Mouse (Mus musculus): ENCODE measurements around the gene Stpg3. TPM values are rescaled to one million over a fixed set of nuclear protein-coding genes. Genes with fewer than 3 reads are reported as not detected.

Gene Stpg3
- total and polyA plus RNA-seq, 2 experiments from 2014 or later = not detected

- Histone ChIP-seq H3K9me3 (ENCODE audit: low read length) (no peaks in the 10 kb centered on the region), H3K4me2 (ENCODE audit: low read depth, low read length) (no peak overlapping the region), H3K9ac (replicated peaks; ENCODE audit: low read length) (no peak overlapping the region), H3K27ac (peak overlapping the region; percentile 81; the same call in 1 of the 2 replicates), H3K4me1 (ENCODE audit: insufficient read depth, low read length) (peaks cover 16% of the 10 kb centered on the region), H3K27me3 (ENCODE audit: insufficient read depth, low read length) (no peaks in the 10 kb centered on the region), H3K4me3 (ENCODE audit: low read length) (no peak overlapping the region), H3K36me3 (ENCODE audit: insufficient read depth, low read length) (no peaks in the 10 kb centered on the region)
- DNase-seq (ENCODE audit: low spot score) (no peak), ATAC-seq (no peak)
- no peak for TF ChIP-seq CTCF (IDR thresholded peaks at IDR 0.05; ENCODE audit: low read depth)
- 71% methylated on average over 6 of the region's 6 CpGs for WGBS
These were observed 37.9 kb downstream of the Stpg3 start for GRCm38 (mm10) chr2:25176573-25176972.

GRCm38 (mm10) chr2:25175690-25176078, 38.8 kb downstream of the Stpg3 start:
- Histone ChIP-seq H3K9ac (replicated peaks; ENCODE audit: low read length) (no peak overlapping the region), H3K27ac (no peak overlapping the region), H3K9me3 (ENCODE audit: low read length) (no peaks in the 10 kb centered on the region), H3K4me3 (ENCODE audit: low read length) (no peak overlapping the region), H3K27me3 (ENCODE audit: insufficient read depth, low read length) (no peaks in the 10 kb centered on the region), H3K4me2 (ENCODE audit: low read depth, low read length) (no peak overlapping the region), H3K36me3 (ENCODE audit: insufficient read depth, low read length) (no peaks in the 10 kb centered on the region), H3K4me1 (ENCODE audit: insufficient read depth, low read length) (peaks cover 16% of the 10 kb centered on the region)
- 86% methylated on average over 4 of the region's 4 CpGs for WGBS
- no peak for ATAC-seq
- TF ChIP-seq CTCF (IDR thresholded peaks at IDR 0.05; ENCODE audit: low read depth) = no peak
- DNase-seq (ENCODE audit: low spot score) = no peak

DNA sequence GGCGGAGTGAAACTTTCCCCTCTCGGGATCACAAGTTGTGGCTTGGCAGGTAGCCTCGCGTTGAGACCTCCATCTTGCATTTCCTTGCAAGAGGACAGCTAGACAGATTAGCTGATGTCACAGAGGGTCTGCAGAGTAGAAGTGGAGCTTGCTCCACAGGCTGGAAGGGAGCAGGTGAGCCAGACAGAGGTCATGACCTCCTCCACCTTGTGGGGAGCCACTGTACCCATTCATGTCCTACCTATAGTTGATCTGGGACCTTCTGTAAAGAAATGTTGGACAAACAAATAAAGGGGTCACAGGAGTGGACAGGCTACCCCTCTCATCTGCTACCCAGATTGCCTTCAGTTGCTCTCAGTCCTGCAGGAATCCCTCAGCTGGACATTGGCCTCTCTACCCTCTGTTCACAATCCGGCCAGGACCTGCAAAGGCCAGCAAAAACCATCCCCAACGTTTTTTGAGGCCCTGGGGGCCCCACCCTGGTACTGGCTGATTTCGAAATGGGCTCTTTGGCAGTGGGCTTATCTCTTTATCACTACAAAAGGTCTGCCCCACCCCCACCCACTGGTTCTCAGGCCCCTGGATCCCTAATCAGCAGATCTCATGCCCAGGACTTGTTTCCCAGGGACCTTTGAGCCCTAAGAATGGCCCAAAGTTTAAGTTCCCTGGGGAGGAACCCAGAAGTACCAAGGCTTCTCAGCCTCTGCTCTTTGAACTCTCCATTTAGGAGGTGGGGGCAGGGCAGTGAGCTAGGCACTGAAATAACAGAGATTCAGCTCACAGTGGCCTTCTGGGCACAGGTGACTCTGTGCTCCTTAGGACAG, 39.4 kb downstream of the Stpg3 start:
- ATAC-seq = no peak
- 66% methylated on average over 7 of the region's 7 CpGs for WGBS
- no peak for DNase-seq (ENCODE audit: low spot score)
- no peaks in the 10 kb centered on the region for H3K9me3 ChIP-seq (ENCODE audit: low read length)
- no peak overlapping the region for H3K27ac ChIP-seq
- no peaks in the 10 kb centered on the region for H3K36me3 ChIP-seq (ENCODE audit: insufficient read depth, low read length)
- H3K27me3 ChIP-seq (ENCODE audit: insufficient read depth, low read length) = no peaks in the 10 kb centered on the region
- no peak overlapping the region for H3K4me2 ChIP-seq (ENCODE audit: low read depth, low read length)
- no peak overlapping the region for H3K9ac ChIP-seq (replicated peaks; ENCODE audit: low read length)
- peaks cover 16% of the 10 kb centered on the region for H3K4me1 ChIP-seq (ENCODE audit: insufficient read depth, low read length)
- H3K4me3 ChIP-seq (ENCODE audit: low read length) = no peak overlapping the region
- TF ChIP-seq CTCF (IDR thresholded peaks at IDR 0.05; ENCODE audit: low read depth) = no peak

GRCm38 (mm10) chr2:25173821-25174220, 40.6 kb downstream of the Stpg3 start:
- no peaks in the 10 kb centered on the region for H3K36me3 ChIP-seq (ENCODE audit: insufficient read depth, low read length)
- 95% methylated on average over 4 of the region's 4 CpGs for WGBS

DNA sequence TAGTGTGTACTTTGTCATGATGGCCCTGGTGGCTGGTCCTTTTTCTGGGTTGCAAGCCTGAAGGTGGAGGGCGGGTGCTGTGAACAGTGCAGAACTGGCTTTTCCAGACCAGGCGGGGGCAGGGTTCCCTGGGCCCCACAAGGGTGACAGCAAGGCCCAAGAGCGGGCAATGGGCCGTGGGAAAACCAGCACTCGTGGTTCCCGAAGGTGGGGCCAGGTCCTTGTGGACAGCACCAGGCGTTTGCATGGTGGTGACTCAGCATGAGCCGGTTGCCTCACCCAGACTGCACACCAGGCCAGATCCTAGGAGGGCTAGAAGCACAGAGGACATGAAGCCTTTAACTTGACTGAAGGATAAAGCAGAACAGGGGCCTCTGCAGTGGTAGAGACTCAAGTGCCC, 41.8 kb downstream of the Stpg3 start:
- 73% methylated on average over 8 of the region's 8 CpGs for WGBS

More at GRCm38 (mm10) chr2:25173821-25174220, 40.6 kb downstream of the Stpg3 start:
- no peak for ATAC-seq
- Histone ChIP-seq H3K9ac (replicated peaks; ENCODE audit: low read length) (no peak overlapping the region), H3K4me1 (ENCODE audit: insufficient read depth, low read length) (peaks cover 20% of the 10 kb centered on the region), H3K4me2 (ENCODE audit: low read depth, low read length) (no peak overlapping the region), H3K27me3 (ENCODE audit: insufficient read depth, low read length) (no peaks in the 10 kb centered on the region), H3K27ac (no peak overlapping the region), H3K4me3 (ENCODE audit: low read length) (no peak overlapping the region), H3K9me3 (ENCODE audit: low read length) (no peaks in the 10 kb centered on the region)
- DNase-seq (ENCODE audit: low spot score) = no peak
- TF ChIP-seq CTCF (IDR thresholded peaks at IDR 0.05; ENCODE audit: low read depth) = no peak

GRCm38 (mm10) chr2:25171769-25172153, 42.7 kb downstream of the Stpg3 start:
- Histone ChIP-seq H3K4me3 (ENCODE audit: low read length) (no peak overlapping the region), H3K36me3 (ENCODE audit: insufficient read depth, low read length) (no peaks in the 10 kb centered on the region), H3K4me1 (ENCODE audit: insufficient read depth, low read length) (peaks cover 12% of the 10 kb centered on the region), H3K9me3 (ENCODE audit: low read length) (no peaks in the 10 kb centered on the region), H3K27ac (no peak overlapping the region), H3K9ac (replicated peaks; ENCODE audit: low read length) (no peak overlapping the region), H3K4me2 (ENCODE audit: low read depth, low read length) (no peak overlapping the region), H3K27me3 (ENCODE audit: insufficient read depth, low read length) (no peaks in the 10 kb centered on the region)
- no peak for TF ChIP-seq CTCF (IDR thresholded peaks at IDR 0.05; ENCODE audit: low read depth)
- WGBS = 29% methylated on average over 1 of the region's 1 CpGs
- ATAC-seq = 0 out of 2 replicates have a peak, but pooled peaks have one; percentile 8
- no peak for DNase-seq (ENCODE audit: low spot score)

More for the DNA sequence above, 41.8 kb downstream of the Stpg3 start:
- Histone ChIP-seq H3K27ac (no peak overlapping the region), H3K9ac (replicated peaks; ENCODE audit: low read length) (no peak overlapping the region), H3K4me1 (ENCODE audit: insufficient read depth, low read length) (peaks cover 18% of the 10 kb centered on the region), H3K36me3 (ENCODE audit: insufficient read depth, low read length) (no peaks in the 10 kb centered on the region), H3K27me3 (ENCODE audit: insufficient read depth, low read length) (no peaks in the 10 kb centered on the region), H3K4me3 (ENCODE audit: low read length) (no peak overlapping the region), H3K9me3 (ENCODE audit: low read length) (no peaks in the 10 kb centered on the region), H3K4me2 (ENCODE audit: low read depth, low read length) (no peak overlapping the region)
- no peak for ATAC-seq
- no peak for DNase-seq (ENCODE audit: low spot score)
- no peak for TF ChIP-seq CTCF (IDR thresholded peaks at IDR 0.05; ENCODE audit: low read depth)
